Mouse (Mus musculus): Measurements from ENCODE around the gene Gm20479.

Gene Gm20479

DNA sequence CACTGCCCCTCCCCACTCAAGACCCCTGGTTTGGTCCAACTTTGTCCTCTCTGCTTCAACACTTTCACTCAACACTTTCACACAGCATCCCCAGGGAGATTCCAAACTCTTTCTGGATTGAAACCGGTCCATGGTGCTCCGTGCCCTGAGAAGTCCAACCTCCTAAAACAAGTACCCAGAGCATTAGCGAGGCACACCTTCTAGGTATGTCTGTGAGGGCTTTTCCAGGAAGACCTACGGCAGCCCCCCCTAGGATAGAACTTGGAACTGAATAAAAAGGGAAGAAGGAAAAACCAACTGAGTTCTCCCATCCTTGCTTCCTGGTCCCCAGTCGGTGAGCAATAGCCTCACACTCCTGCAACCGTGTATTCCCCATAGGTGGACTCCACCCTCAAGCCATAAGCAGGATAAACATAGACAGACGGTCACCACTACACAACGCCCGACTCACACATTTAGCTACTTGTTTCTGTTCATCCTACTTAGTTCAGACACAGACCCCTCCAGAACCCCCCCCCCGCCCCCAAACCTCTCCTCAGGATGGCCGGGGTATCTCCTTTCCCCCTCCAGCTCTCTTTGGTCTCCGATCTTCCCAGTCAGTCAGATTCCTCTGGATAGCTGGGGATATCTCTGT lies 45.5 kb downstream of the Gm20479 start:
- peak; percentile 68 for DNase-seq (ENCODE audit: low read depth, low spot score)

- peak; percentile 99 for DNase-seq (ENCODE audit: low read depth, low spot score)
These were observed 46.2 kb downstream of the Gm20479 start for GRCm38 (mm10) chr7:27310996-27311535.

DNA sequence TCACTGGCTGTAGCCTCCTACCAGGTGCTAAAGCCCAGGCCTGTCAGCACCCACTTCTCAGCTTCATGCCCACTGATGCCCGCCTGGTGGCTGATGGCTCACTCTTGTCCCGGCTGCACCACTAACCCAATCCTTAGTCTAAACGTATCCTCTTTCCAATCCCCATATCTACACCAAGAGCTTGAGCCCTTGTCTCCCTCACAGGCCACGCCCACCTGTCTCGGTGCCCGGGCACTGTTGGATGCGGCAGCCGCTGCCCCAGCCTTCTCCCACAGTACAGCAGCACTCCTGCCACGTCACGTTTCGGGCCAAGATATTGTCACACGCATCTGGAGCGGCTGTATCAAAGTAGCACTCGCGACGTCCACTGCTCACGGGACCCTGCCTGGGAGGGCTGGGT lies 46.9 kb downstream of the Gm20479 start:
- peak; percentile 93 for DNase-seq (ENCODE audit: low read depth, low spot score)

DNA sequence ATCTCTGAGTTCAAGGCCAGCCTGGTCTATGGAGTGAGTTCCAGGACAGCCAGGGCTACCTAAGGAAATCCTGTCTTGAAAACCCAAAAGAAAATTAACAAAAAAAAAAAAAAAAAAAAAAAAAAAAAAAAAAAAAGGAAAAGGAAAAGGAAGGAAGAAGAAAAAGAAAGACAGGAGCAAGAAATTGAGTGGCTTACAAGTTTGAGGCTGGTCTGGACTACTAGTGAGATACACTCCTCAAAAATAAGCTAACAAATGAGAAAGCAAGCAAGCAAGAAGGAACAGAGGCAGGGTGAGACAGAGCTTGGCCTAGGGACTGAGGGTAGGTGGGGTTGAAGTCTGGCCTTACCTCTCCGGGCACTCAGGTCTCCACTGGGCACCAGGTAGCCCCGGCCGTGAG lies 47.4 kb downstream of the Gm20479 start:
- no peak for DNase-seq (ENCODE audit: low read depth, low spot score)

- peak; percentile 99 for DNase-seq (ENCODE audit: low read depth, low spot score)
These were observed 48.2 kb downstream of the Gm20479 start for GRCm38 (mm10) chr7:27308821-27309549.

DNA sequence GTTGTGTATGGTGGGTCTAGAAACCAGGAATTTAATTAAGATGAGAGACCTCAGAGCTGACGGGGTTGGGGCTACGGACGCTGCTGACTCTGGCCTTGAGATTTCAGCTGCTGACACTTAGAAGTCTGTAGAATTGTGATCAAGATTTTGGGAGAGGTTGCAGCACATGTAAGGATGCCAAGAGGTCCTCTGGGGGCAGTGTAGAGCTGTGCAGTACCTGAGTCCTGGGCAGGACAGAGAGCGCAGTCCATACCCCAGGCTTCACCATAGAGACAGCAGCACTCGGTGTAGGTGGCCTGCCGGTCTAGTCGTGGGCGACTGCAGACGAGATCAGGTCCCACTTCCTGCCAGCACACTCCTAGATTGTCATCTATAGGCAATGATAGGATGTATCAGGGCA lies 49.7 kb downstream of the Gm20479 start:
- DNase-seq (ENCODE audit: low read depth, low spot score), result peak; percentile 81

DNA sequence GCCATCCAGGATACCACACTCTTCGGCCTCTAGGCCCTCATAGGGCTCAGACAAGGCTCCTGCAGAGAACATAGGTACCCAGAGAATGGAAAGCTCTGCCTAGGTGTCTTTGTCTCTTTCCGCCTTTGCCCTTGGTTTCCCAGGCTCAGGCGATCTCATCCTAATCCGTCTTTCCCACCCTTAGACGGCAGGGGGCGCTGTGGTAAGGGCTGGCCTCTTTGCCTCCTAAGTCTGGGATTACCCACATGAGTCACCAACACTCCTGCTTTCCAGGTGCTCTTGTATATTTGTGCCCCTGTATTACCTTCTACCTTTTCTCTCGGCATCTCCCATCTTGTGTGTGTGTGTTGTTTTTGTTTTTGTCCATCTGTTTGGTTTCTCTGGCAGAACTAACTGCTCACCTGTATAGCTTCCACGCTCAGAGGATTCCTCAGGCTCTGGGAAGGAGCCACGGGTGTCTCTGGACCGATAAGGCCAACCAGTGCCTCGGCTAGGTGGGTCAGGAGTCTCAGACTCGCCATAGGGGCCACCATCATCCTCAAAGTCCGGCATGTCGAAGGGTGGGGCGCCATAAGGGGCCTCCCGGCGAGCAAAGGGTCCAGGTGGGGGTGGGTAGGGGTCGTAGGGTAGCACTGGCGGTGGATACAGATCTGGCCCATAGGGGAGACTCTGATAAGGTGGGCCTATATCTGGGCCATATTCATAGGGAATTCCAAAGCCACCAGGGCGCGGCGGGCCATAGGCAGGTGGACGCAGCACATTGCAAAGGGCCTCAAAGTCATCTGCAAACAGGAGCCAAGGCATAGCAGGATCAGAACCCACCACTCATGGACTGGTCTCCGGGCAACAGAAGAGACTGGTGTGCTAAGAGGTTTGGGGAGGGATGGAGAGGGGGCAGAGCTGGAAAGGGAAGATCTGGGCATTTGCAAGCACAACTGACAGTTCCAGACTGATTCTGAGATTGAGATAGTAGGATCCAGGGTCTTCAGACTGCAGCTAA lies 50.8 kb downstream of the Gm20479 start:
- peak; percentile 92 for DNase-seq (ENCODE audit: low read depth, low spot score)

- DNase-seq (ENCODE audit: low read depth, low spot score), result no peak
These were observed 52.0 kb downstream of the Gm20479 start for GRCm38 (mm10) chr7:27305091-27305730.

All from R1 (cell line).